Mouse (Mus musculus) right cerebral cortex, postnatal 4 days (tissue): ENCODE measurements at regions not wholly inside any gene's neighbourhood (a gene's known extent, or its start where the extent isn't known, plus 50 kb on each side); places are given as distances from the start of the nearest gene placed in this dataset.
A peak's percentile ranks its signal among the peaks of the same experiment; 100 is the strongest.

Source experiments
- DNase-seq: peaks from one replicate; pipeline ENCODE4 v3.0.0-alpha.2; 2022

DNA sequence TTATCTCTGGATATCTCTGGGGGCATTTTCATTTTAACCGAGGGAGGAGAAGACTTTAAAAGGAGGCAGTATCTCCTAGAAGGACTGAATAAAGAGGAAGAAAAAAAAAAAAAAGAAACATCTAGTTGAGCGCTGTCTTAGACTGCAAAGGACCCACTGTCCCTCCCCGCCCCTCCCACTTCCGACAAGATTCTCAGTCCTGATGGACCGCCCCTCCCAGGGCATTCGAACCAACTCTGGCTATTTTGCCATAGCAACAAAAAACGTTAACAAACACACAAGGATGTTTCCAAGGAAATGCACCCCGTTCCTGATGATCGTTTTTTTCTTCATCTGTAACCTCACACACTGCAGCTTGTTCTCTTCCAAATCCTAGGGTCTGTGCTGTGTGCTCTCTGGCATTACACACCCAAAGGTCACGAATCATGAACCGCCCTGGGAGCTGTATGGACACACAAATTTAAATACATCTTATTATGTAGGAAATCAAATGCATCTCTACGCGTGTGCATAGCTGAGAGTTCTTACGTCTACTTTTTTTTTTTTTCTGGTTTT is 75.8 kb downstream of the Rnd3 start:
- no peak for DNase-seq

DNA sequence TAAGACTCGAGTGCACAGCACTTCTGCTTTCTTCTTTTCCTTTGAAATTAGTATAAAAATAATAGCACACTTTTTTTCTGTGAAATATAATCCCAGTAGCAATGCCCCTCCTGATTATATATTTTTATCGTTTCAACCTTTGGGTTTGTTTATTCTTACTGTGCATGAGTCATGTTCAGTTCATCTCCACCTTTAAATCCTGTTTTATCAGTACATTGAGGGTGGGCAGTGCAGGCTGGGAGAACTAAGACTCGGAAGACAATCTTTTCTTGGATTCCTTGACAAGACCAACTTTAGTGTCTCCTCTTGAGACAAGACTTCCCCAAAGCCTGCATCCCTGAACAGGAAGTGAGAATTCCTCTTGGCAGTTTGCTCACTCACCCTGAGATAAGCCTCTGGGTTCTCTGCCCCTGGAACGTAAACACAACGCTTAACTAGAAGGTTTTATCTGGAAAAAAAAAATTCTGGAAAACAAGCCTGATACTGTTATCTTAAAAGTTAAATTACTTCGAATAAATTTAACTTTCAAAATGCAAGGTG is 76.5 kb downstream of the Rnd3 start:
- DNase-seq = no peak

DNA sequence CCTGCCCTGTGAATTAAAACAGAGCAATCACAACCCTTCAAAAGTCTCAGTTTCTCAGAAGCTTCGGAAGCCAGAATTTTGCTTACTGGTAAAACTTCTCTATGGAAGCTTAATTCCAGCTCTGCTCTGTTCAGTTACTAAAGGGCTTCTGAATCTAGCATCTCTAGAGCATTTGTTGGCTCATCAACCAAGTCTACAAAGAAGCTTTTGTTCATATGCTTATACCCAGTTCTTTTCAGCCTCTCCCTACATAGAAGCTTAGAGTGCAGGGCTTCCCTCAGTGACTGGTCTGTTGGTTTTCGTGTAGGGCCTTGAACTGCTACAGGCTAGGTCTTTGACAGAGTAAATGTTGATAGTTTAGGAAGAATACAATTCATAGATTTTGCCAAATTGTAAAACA is 78.0 kb downstream of the Rnd3 start:
- DNase-seq = no peak

DNA sequence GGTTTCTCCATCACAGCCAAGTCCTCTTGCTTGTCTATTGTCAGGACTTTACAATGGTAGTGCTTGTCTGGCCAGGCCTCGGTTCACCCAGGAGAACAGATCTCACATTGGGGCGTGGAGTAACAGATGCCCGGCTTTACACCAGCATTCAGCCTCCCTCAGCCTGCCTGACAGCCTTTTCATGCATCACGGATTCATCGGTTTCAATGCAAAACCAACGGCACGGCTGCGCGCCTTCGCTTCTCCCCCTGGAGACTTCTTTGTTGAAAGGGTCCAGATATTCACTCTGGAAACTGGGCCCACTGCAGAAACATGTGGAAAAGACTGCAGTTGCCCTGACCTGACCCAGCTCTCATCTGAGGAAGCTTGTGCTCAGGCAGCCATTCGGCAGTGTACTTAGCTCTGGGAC is 82.5 kb downstream of the Rnd3 start:
- DNase-seq = peak; percentile 36

DNA sequence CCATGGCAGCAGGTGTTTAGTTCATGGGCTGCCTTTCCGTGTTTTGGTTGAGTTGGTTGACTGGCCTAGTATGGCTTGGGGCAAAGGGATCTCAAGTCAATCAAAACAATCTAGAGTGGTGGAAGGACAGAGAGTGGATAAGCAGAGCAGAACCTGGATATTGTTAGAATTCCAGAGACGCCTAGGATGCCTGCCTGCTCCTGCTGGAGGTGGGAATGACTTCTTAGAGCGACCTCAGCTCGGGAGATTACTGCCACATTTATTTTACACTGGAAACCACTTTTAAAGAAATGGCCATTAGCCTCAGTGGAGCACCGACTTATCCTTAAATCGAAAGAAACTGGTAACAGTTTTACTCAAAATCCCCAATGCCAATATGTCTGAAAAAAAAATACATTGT is 83.1 kb downstream of the Rnd3 start:
- DNase-seq = no peak

DNA sequence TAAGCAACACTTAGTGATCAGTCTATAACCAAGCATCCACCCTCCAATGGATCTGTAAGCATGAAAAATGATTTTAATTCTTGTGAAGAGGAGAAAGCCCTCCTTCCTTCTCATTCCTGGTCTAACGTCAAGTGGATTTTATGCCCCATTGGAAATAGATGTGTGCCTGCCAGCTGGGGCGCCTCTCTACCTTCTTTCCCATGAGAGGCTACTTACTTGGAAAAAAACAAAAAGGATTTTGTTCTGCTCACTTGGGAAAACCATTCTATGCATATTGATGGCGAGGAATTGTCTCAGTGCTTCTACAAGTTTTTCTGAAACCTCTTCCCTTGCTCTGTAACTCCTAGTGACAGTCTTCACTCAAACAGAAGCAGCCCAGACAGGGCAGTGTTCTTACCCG is 84.1 kb downstream of the Rnd3 start:
- DNase-seq = no peak

DNA sequence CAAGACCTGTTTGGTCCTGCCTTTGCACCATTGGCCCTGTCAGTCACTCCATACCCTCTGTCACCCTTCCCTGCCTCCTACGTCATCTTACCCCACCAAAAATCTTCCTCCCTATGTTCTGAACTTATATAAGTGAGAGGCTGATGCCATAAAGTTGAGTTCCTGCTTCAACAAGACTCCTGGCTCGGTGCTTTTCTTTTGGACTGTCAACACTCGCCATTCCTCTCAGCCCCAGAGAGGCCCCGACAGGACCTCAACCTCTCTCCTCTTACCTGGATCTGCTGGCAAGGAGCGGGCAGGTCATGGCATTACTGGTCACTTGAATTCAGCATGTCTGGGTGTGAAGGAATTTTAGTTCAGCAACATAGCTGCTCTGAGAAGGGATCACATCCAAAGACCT is 86.9 kb downstream of the Rnd3 start:
- no peak for DNase-seq

DNA sequence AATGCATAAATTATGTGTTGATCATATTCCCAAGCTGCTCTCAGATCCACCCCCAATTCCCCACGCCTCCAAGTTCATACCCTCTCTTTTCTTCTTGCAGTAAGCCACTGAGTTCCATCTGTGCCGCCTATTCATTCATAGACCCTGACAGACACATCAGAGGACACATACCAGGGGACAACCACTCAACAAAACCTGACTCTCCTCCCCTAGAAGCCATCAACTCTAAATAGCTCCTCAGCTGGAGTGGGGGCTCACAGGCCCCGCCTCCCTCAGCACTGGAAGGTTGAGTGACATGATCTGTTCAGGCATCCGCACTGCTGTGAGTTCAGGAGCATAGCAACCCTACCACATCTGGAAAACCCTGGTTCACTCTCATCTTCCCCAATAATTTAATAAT is 90.8 kb downstream of the Rnd3 start:
- DNase-seq = no peak

DNA sequence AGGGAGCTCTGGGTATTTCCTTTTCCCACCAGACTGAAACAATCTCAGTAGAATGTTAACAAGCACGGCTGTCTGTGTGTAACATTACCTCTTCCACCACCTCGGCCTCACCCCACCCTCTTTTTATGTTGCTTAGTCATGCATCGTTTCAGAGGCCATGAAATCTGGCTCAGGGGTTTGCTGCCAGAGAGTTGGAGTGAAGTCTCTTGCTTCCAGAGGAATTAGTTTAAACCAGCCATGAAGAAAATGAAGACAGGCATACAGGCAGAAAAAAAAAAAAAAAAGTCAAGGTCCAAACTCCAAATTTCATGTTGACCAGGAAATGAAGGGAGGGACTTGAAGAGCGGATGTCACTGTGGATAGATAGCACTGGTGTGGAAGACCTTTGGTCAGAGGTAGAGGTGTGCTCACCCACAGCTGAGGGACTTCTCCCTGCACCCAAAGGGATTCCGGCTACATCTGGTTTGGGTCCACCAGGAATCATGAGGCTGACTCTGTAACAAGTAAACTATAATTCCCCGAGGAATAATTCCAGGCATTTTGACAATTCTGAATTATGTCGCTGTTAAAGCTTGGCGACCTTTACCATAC is 92.7 kb downstream of the Rnd3 start:
- no peak for DNase-seq

DNA sequence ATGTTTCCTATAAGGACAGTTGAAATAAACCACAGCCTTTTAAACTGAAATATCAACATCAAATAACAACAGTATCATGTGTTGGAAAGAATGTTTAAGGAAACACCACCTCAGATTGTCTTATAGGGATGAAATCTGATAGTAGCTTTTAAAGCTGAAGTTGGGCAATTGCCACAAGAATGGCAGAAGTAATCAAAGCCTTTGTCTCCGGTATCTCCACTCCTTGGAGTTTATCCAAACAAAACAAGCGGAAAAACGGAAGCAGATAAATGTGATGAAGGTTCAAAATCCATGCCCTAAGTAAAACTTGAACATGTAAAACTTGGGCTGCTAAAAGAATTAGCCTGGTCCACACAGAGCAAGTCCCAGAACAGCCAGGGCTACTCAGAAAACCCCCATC is 93.6 kb downstream of the Rnd3 start:
- no peak for DNase-seq

DNA sequence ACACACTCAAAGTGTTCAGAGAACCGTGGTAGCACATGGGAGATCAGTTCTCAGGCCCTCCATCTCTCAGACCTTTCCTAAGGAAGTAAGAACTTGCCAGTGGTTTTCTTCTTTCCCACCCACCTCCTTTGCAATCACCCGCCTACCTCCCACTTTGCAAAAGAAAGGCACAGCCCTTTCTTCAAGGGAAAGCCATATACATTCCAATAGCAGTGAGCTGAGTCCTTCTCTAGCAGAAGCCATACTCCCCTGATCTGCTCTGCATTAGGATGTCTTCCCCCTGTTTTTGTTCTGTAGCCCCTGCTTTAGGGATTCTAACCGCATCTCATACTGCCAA is 99.1 kb downstream of the Rnd3 start:
- DNase-seq = no peak

DNA sequence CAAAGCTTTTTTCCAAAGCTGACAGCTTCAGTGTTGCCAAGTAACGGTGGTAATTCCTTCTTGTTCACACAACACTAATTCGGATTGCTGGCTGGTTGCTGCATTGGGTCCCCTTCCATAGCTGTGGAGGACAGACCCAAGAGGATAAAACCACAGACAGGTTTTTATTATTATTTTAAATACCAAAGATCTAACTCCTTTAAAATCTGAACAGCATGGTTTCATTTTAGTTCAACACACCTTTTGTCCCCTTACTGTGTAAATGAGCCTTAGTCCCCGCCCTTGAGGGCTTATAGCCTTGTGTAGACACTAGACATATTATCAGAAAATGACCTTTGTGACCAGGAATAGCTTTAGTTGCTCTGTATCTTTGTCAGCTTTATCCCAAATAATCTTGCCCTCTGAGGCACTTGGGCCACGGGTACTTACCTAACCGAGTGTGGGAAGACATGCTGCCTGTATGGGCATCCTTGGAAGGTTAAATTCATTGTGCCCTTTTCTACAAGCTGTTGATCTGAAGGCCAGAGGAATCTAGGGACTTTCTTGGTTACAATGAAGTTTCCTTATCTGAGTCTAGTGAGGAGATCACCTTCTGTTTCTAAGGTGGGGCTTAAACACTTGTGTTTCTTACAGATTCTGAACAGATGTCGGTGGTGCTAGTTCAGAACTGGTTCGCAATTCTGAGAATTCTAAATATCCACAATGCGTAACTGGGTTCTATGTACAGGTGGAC is 99.6 kb downstream of the Rnd3 start:
- DNase-seq = no peak

DNA sequence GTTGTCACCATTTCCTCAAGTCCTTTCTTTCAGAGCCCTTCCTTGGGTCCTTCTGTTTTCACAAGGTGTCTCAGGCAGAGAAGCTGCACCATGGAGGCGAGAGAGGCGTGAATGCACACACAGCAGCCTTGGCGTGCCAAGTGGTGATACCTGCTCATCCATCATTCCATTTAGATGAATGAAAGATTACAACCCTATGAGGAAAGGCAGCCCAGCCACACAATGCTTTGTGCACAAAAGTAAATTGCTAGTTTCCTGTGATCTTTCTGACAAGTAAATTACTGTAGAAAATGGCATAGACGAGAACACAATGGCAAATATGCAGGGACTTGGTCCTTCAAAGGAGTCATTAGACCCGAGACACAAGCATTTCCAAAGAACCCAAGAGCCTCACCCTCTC is 101.4 kb downstream of the Rnd3 start:
- no peak for DNase-seq

DNA sequence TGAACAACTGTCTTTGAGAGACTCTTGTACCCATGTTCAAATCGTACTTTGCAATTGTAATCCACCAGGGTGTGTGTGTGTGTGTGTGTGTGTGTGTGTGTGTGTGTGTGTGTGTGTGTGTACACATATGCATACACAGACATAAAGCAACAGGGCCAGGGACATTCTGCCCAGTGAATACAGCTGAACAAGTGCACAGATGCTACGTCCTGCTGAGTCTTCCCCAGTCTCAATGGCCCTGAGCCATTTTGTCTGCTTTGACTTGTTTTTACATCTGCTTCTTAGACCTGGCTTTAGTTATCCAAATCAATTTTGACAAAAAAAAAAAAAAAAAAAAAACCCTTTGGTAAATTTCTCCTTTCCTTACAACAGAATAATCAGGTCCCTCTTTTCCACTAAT is 103.3 kb downstream of the Rnd3 start:
- DNase-seq = no peak

DNA sequence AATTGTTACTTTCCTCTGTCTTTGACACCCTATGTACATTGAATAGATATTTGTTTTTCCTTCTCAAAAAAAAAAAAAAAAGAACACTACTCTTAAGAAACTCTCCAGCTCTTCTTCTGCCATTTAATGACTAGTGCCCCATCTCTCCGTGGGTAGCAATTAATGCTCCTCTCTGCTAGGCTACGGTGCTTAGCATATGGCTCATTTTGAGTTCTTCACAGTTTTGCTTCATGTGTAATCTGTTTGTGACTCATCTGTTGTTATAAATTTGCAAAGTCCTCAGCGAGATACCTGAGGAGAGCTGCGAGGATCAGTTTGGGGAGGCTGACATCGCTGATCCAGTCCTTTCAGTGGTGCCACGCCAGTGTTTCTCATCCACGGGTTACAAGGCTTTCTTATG is 107.8 kb downstream of the Rnd3 start:
- DNase-seq = no peak

DNA sequence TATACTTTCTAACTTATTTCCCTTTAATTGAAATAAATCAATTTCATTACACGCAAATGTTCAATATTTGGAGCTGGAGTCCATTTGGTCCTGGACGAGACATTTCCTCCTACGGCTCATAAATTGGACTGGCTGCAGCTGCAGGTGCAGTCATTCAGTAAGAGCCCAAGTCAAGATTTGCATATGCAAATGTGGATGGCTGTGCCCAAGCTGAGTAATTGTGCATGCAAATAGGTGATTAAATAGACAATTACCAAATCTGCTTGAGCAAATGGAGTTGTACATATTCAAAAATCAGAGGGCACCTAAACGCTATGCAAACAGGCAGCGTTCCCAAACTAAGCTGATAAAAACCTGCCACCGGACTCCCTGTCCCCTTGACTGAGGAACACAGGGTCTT is 110.2 kb downstream of the Rnd3 start:
- DNase-seq = no peak

DNA sequence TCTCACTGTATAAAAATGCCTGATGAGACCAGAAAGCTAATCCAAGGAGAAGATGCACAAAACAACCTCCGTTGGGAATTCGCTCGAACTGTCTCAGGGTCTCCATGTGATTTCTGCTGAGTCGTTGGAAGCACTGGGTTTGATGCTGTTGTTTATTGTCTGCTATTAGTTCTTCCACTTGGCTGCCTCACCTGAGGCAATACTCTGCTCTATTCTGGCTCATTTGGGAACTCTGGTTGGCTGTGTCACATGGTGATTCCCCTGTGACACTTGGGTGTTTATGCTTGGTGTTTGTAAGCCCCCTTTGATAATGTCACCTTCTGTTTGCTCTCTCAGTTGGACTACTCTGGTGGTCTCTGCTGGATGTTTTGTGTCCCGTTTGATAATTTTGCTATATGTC is 111.9 kb downstream of the Rnd3 start:
- no peak for DNase-seq

DNA sequence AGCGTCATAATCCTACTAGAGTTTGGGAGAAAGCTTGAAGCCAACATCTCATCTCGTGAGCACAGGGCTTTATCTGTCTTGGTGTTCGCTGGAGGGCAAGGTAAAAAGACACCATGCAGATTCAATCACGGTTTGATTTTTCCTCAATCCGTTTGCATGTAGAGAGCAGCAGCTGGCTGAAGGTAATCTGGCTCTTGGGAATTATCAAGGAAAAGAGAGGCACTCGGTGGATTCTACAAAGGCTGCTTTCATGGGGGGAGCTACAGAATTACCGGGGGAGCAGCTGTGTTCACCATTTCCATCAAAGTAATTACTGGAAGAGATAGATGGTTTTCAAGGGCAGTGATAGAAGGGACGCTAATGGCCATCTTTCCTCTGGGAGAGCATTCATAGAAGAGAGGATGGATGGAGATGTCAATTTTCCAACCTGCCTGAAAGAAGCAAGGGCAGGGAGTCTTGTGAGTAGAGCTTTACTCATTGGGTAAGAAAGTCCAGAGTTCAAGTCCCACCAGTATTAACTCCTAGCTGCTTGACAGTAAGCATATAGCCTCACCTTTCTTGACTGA is 112.6 kb downstream of the Rnd3 start:
- DNase-seq = no peak

DNA sequence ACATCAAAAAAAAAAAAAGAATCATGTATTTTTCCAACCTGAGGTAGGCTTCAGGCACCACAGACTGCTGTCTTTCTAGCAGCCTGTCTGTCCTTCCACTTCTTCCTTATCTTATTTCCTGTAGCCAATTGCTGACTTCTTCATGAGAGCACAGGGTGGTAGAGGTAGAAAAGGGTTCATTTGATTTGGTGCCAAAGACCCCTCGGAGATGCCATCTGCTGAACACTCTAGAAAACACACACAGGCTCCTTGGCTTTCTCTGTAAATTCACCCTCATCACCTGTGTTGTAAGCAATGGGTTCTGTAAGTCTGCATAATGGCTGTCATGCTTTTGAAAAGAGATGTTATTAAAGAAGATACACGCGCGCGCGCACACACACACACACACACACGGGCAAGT is 115.0 kb downstream of the Rnd3 start:
- no peak for DNase-seq

DNA sequence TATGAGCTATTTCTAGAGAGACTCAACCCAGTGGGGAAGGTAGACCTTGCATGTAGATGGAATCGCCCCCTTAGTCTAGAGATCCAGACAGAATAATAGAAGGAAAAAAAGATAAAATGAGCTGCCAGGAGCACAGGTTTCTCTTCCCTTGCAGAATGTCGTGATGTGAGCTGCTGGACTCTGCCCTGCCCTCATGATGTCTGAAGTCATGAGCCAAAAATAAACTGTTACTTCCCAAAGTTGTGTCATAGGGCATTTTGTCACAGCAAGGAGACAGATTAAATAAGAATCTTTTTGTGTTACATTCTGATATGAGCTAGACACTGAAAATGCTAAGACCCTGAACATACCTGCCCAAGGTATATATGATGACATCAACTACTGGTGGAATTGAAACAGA is 126.4 kb downstream of the Rnd3 start:
- DNase-seq = no peak

DNA sequence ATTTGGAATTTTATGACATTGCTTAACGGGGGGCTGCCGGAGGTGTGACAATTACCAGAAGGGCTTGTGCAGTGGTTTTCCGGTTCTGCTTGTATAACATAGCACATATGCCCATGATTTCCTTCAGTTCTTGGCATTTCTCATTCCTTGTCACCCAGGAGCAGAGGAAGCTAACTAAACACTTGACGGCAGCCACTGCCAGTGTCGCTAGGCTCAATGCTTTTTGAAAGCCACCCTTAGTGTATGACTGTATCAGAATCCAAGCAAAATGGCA is 132.8 kb downstream of the Rnd3 start:
- DNase-seq = no peak

DNA sequence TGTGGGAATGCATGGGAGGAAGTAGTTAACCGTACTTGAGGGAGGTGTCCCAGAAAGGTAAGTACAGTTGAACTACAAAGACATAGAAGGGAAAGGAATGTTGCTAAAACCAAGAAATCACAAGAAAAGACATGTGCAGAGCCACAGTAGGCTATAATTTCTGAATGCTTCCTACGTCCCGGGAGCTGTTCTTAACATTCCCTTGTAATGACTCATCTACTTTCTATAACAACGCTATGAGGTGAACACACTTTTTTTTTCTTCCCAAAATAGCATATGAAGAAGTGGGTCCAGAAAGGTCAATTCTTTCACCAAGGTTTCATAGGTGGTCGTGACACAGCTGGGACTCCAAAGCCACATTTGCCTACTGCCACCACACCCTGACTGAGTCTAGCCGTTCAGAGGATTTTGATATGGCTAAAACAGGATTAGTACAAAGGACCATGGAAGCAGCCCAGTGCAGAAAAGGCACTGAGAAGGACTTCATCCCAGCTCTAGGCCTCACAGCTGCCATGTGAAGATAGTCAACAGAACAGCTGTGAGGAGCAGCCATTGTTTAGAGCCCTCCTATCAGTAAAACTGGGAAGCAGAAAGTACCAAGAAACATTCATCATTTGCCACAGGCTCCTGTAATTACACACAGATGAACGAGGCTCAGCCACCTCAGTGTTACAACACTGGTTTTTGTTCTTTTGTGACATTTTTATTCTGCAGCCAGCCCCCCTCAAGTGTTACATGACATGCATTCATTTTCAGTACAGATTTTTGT is 133.4 kb downstream of the Rnd3 start:
- no peak for DNase-seq

DNA sequence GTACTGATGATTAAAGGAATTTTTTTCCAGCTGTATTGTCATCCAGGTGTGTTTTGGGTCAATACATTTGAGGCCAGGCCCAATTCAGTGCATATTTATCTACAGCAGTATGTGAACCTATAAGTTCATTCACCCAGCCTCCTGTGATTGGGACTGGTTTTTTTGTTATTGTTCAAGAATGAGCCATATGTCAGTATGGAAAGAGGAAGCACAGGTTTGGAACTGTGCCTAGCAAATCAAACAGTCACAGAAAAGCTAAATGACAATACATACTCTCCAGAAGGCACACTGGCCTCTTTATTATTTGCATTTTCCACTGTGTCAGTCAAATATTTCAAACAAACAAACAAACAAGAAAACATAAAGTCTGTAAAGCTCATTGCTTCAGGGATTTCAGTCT is 134.7 kb downstream of the Rnd3 start:
- no peak for DNase-seq

DNA sequence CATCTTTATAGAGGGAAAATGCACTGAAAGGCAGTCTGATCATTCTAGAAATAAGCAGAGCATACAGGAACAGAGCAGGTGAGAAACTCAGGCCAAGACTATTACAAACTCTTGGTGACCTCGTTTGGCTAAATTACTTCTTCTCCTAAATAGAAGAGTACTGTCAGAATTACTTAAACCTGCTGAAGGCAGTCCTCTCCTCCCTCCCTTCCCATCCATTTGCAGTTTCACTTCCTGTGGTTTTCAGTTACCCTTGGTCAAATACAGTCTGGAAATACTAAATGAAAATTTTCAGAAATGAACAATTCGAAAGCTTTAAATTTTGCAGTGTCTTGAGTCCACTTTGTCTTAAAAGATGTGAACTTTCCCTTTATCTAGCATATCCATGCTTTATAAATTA is 135.8 kb downstream of the Rnd3 start:
- no peak for DNase-seq
